Mouse (Mus musculus) liver, adult 2 months (tissue): ENCODE measurements at regions not wholly inside any gene's neighbourhood (a gene's known extent, or its start where the extent isn't known, plus 50 kb on each side); places are given as distances from the start of the nearest gene placed in this dataset.

ENCODE experiments used
- CTCF ChIP-seq: fragments of 200-500 bp; IDR thresholded peaks from 2 replicates; pipeline ENCODE4 v1.5.1; 2011; ENCODE audit warnings: low read depth, low read length, control low read depth
- POLR2A ChIP-seq: fragments of 200-500 bp; IDR thresholded peaks from 2 replicates; pipeline ENCODE4 v1.6.1; 2011; ENCODE audit warnings: low read length, control low read depth; ENCODE audit not compliant: insufficient read depth; ENCODE audit errors: extremely low read depth

GRCm38 (mm10) chr13:112130774-112131173 is 157.5 kb upstream of the Ankrd55 start:
- TF ChIP-seq CTCF (no peak), POLR2A (no peak)
